Mouse (Mus musculus) ES-Bruce4 (cell line): ENCODE measurements around the gene Zfp644. TPM values are rescaled to one million over a fixed set of nuclear protein-coding genes. Genes with fewer than 3 reads are reported as not detected.

Experiments used
- H3K27ac ChIP-seq: 2 replicates; pipeline ENCODE4 v1.5.1; 2012; ENCODE audit warnings: low read length, inconsistent platforms; ENCODE audit not compliant: insufficient read depth
- H3K27me3 ChIP-seq: 2 replicates; pipeline ENCODE4 v1.6.1; 2012; ENCODE audit warnings: mild to moderate bottlenecking, low read length, inconsistent platforms; ENCODE audit not compliant: control insufficient read depth, poor library complexity, insufficient read depth, severe bottlenecking
- H3K36me3 ChIP-seq: 2 replicates; pipeline ENCODE4 v1.6.1; 2012; ENCODE audit warnings: inconsistent platforms, mild to moderate bottlenecking, low read length, moderate library complexity; ENCODE audit not compliant: control insufficient read depth, poor library complexity, insufficient read depth, severe bottlenecking
- H3K4me1 ChIP-seq: one replicate; pipeline ENCODE4 v1.8.1; 2011; ENCODE audit warnings: low read length; ENCODE audit not compliant: control insufficient read depth, insufficient read depth
- H3K4me3 ChIP-seq: 2 replicates; pipeline ENCODE4 v1.5.1; 2011; ENCODE audit warnings: low read depth, mild to moderate bottlenecking, low read length
- H3K9ac ChIP-seq: 2 replicates; pipeline ENCODE4 v1.6.1; 2012; ENCODE audit warnings: low read depth, mild to moderate bottlenecking, inconsistent platforms; ENCODE audit not compliant: poor library complexity, severe bottlenecking
- H3K9me3 ChIP-seq: replicated peaks from 2 replicates; pipeline ENCODE4 v1.6.1; 2012; ENCODE audit warnings: mild to moderate bottlenecking, low read length, inconsistent platforms; ENCODE audit not compliant: control insufficient read depth, poor library complexity, insufficient read depth, severe bottlenecking
- CTCF ChIP-seq: IDR thresholded peaks from one replicate; pipeline ENCODE4 v1.8.1; 2011; ENCODE audit warnings: low read depth, low read length
- EP300 ChIP-seq: IDR thresholded peaks from 2 replicates; pipeline ENCODE4 v1.6.1; 2011; ENCODE audit warnings: low read depth, low read length; ENCODE audit not compliant: insufficient read depth
- POLR2A ChIP-seq: IDR thresholded peaks from one replicate; pipeline ENCODE4 v1.8.1; 2011; ENCODE audit warnings: low read length; ENCODE audit not compliant: insufficient read depth
- polyA plus RNA-seq: library from polyadenylated mRNA; stranded (reverse); fragments of >200 nt; gene quantifications from 2 replicates; pipeline ENCODE4 v1.2.4, GENCODE M21; 2011; ENCODE audit warnings: low read depth; ENCODE audit not compliant: missing spikeins, insufficient read depth, insufficient read length

The Zfp644 gene
- polyA plus RNA-seq, 1 experiment, result 92.0 TPM

DNA sequence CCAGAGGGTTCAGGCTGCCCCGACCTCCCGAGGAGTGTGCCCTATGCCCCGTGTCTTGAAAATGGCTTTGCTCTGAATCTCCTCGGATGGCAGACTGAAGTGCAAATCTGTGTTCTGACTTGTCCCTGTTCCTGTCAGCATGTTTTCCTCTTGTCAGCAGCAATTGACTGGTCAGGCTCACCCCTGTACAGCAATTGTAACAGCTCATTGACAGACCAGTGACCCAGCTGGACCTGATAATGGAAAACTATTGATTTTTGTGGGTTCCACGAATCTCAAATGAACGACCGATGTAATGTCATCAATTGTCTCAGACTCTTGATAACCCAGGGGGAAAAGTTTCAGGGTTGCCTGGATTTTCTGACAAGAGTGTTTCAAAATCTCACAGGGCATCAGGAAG is 116.1 kb downstream of the Zfp644 start:
- TF ChIP-seq POLR2A (no peak), EP300 (no peak), CTCF (no peak)
- Histone ChIP-seq H3K9ac (no peak overlapping the region), H3K36me3 (no peaks in the 10 kb centered on the region), H3K4me3 (no peak overlapping the region), H3K9me3 (no peaks in the 10 kb centered on the region), H3K27ac (no peak overlapping the region), H3K4me1 (no peaks in the 10 kb centered on the region), H3K27me3 (no peaks in the 10 kb centered on the region)

DNA sequence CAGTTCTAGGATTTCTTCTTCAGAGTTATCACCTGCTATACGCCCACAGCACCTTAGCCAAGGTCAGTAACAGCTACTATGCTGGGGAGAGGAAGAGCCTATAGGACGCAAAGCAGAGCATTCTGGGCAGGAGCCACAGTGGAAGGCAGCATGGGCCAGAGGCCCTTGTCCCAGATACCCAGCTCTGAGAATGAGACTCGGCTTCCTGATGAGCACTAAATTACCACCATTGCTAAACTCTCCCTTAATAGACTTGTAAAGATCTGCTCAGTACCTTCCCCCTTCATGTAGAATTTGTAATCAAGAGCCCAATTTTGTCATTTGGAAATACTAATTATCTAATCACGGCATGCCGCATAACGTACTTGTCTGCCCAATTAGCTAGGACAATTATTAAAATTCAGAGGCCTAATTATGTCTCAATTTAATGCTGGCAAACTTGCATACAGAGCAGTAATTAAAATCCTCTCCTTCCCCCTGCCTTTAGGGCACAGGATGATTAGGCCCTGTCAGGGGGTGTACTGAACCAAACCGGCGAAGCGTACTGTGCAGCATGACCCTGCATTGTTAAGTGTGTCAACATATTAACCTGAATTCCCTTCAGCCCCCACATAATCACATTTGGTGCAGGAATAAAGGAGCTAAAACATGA is 119.7 kb downstream of the Zfp644 start:
- Histone ChIP-seq H3K27ac (no peak overlapping the region), H3K4me1 (no peaks in the 10 kb centered on the region), H3K4me3 (no peak overlapping the region), H3K9ac (no peak overlapping the region), H3K36me3 (no peaks in the 10 kb centered on the region), H3K9me3 (no peaks in the 10 kb centered on the region), H3K27me3 (peaks cover 5% of the 10 kb centered on the region)
- TF ChIP-seq POLR2A (no peak), CTCF (no peak), EP300 (no peak)

DNA sequence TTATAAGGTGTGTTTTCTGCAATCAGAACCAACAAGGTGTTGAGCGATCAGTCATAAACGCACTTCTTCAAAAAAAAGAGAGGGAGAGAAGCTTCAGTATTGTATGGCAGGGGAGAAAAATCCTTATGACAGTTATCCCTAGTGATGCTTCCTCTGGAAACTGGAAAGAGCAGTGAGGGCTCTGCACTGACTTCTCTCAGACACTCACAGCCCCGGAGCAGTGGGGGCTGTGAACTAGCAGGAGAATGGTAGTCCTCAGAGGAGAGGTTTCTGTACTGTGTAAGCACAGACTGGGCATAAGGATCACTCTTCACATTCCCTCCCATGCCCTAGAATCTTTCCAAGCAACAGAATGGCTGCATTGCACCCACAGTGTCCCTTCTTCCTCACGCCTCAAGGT is 122.0 kb downstream of the Zfp644 start:
- Histone ChIP-seq H3K9me3 (no peaks in the 10 kb centered on the region), H3K4me1 (no peaks in the 10 kb centered on the region), H3K36me3 (no peaks in the 10 kb centered on the region), H3K27me3 (peaks cover 5% of the 10 kb centered on the region), H3K9ac (no peak overlapping the region), H3K27ac (no peak overlapping the region), H3K4me3 (no peak overlapping the region)
- no peak for TF ChIP-seq CTCF
- no peak for TF ChIP-seq POLR2A
- TF ChIP-seq EP300, result no peak

DNA sequence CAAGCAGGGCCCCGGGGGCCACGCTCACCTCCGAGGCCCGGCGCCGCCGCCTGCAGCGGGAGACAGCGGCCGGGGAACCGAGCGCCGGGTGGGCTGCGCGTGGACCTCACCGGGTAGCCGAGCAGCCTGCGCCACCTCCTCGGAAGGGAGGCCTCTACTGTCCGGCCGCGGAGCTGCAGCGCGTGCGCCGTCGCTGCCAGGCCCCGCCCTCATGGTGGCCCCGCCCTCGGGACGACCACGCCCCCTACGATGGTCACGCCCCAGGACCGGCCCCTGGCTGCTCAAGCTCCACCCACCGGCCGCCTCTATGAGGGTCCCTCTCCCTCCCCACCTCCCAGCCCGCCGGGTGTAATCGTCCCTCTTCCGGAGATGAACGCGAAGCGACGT is 122.5 kb downstream of the Zfp644 start:
- H3K9me3 ChIP-seq, result no peaks in the 10 kb centered on the region
- H3K27me3 ChIP-seq, result peaks cover 5% of the 10 kb centered on the region
- peak overlapping the region; percentile 70 for H3K4me3 ChIP-seq
- no peaks in the 10 kb centered on the region for H3K4me1 ChIP-seq
- H3K36me3 ChIP-seq, result no peaks in the 10 kb centered on the region
- peak overlapping the region; percentile 84 for H3K9ac ChIP-seq
- TF ChIP-seq POLR2A (no peak), CTCF (peak; percentile 44), EP300 (no peak)
- H3K27ac ChIP-seq, result no peak overlapping the region

DNA sequence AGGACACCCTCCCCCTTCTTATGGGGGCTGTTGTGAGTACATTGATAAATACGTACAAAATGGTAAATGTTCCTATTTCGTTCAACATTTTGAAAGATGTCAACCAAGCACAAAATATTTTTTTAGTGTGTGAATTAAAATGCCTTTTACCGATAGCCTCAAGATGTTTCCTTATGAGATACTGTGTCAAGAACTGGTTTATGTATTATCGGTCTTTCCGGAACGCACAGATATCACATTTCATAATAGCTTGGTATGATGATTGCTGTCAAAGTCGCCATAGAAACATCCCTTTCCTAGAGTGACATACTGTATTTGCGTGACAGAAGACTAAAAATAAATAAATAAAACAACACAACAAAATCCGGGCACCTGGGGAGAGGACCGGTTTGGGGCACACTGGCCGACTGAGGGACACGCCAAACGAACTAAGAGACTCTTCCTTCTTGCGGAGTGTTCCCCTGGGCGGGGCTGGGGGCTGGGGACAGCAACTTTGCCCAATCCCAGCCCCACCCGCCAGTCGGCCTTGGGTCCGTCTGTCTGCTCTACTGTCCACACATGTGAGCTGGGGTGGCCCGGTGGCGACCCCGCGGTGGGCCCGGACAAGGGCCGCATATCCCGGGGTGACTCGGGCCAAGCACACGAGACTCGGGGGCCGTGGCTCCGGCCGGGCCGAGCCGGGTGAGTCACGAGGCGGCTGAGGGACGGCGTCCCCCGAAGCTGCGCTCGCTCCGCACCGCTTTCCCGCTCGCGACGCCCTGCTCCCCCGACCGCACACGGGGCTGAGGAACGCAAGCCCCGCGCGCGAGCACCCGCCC is 123.1 kb downstream of the Zfp644 start:
- no peak for TF ChIP-seq POLR2A
- no peak for TF ChIP-seq CTCF
- TF ChIP-seq EP300, result no peak
- Histone ChIP-seq H3K4me3 (peak overlapping the region; percentile 70), H3K27ac (no peak overlapping the region), H3K27me3 (peaks cover 5% of the 10 kb centered on the region), H3K9ac (peak overlapping the region; percentile 84), H3K36me3 (no peaks in the 10 kb centered on the region), H3K4me1 (no peaks in the 10 kb centered on the region), H3K9me3 (no peaks in the 10 kb centered on the region)

Other genes with a start within 250 kb of the Zfp644 start
- 0.34 TPM in 1 of 2 replicates, not detected in the other for gene Barhl2, start 239.1 kb downstream of the Zfp644 start, polyA plus RNA-seq
- gene Gm17304, start 88.2 kb downstream of the Zfp644 start, polyA plus RNA-seq, result not detected in 2 replicates
- gene Hfm1, start 229.0 kb upstream of the Zfp644 start, polyA plus RNA-seq, result 2.8 and 3.5 TPM in 2 replicates